10 mouse cellular contexts compared by ENCODE assay signal in the genomic region with DNA sequence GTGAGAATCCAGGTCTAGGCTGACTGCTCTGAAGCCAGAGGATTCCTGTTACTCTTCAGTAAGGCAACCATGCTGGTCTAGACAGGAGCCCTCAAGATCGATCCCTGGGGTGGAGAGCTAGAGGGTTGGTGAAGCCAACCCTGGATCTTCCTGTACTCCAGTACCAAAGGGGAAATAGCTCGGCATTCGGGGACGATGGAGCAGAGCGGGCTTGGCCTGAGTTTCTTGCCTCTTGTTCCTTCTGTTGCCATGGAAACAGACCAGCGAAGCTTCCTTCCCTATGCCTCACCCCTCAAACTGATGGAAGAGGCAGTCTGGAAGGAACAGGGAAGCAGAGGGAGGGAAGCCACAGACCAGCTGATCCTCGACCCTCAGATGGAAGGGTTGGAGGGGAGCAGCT. TPM values are rescaled to one million over a fixed set of nuclear protein-coding genes. Genes with fewer than 3 reads are reported as not detected.
DNase-seq lines count a peak whose midpoint lies in the region; ATAC-seq and TF ChIP-seq lines count a peak whose summit lies in the region.
"Had no signal": no experiment of that assay in that cellular context is flagged by ENCODE, and none has a peak within 500 bp of the region (broad histone marks: within the 10 kb centered on the region; RNA-seq: fewer than 3 reads in every experiment).

No protein-coding gene starts in this region.

- no peak overlapping the region for H3K4me2 ChIP-seq in lung, embryonic 14.5 days
- H3K4me2 ChIP-seq in forebrain, postnatal 0 days (ENCODE audit: low read depth), result peak overlapping the region; percentile 27; the same call in 1 of the 2 replicates
- H3K4me2 ChIP-seq: liver, embryonic 12.5 days had no signal

- TF ChIP-seq CTCF in lung, embryonic 14.5 days (IDR thresholded peaks at IDR 0.05; ENCODE audit: low read depth), result no peak
- TF ChIP-seq CTCF in forebrain, postnatal 0 days (IDR thresholded peaks at IDR 0.05; ENCODE audit: low read depth), result no peak
- TF ChIP-seq CTCF in kidney, adult 2 months (conservative IDR thresholded peaks at IDR 0.05; ENCODE audit: insufficient read depth, insufficient read length, low read depth, low read length), result no peak

- H3K9ac ChIP-seq in lung, embryonic 14.5 days, result no peak overlapping the region
- H3K9ac ChIP-seq in forebrain, postnatal 0 days, result peak overlapping the region; percentile 4; the same call in 1 of the 2 replicates
- H3K9ac ChIP-seq: liver, embryonic 12.5 days had no signal

- H3K27me3 ChIP-seq in lung, embryonic 14.5 days (ENCODE audit: insufficient read depth, low read length), result no peaks in the 10 kb centered on the region
- no peaks in the 10 kb centered on the region for H3K27me3 ChIP-seq in forebrain, postnatal 0 days (ENCODE audit: insufficient read depth, low read length)
- H3K27me3 ChIP-seq in kidney, adult 2 months (replicated peaks; ENCODE audit: control insufficient read depth, insufficient read depth, low read length), result no peaks in the 10 kb centered on the region

- no peak overlapping the region for H3K27ac ChIP-seq in lung, embryonic 14.5 days (ENCODE audit: low read depth)
- peak overlapping the region; percentile 73 for H3K27ac ChIP-seq in forebrain, postnatal 0 days (ENCODE audit: low read depth, low read length)
- H3K27ac ChIP-seq in kidney, adult 2 months (ENCODE audit: insufficient read depth, low read depth, low read length), result no peak overlapping the region
- H3K27ac ChIP-seq: liver, embryonic 12.5 days had no signal

- no peaks in the 10 kb centered on the region for H3K36me3 ChIP-seq in lung, embryonic 14.5 days (ENCODE audit: insufficient read depth)
- H3K36me3 ChIP-seq in forebrain, postnatal 0 days (ENCODE audit: insufficient read depth), result no peaks in the 10 kb centered on the region
- H3K36me3 ChIP-seq in kidney, adult 2 months (ENCODE audit: control insufficient read depth, insufficient read depth, low read length), result no peaks in the 10 kb centered on the region
- H3K36me3 ChIP-seq: liver, embryonic 12.5 days had no signal

- 29% methylated on average over 7 of the region's 7 CpGs for WGBS in lung, embryonic 14.5 days
- 15% methylated on average over 7 of the region's 7 CpGs for WGBS in forebrain, postnatal 0 days
- 31% methylated on average over 7 of the region's 7 CpGs for WGBS in kidney, adult 2 months

- DNase-seq in lung, embryonic 14.5 days, result peak; percentile 26
- no peak for DNase-seq in lung, postnatal 36 days
- peak; percentile 81 for DNase-seq in forebrain, postnatal 0 days
- DNase-seq in left cerebral cortex, postnatal 36 days (ENCODE audit: low spot score in 2 of 2), result peak; percentile 53 to 59
- peak; percentile 45 for DNase-seq in right cerebral cortex, postnatal 4 days
- DNase-seq in adrenal gland, postnatal 25 days, result no peak
- DNase-seq in kidney, adult 2 months, result no peak

- no peak for TF ChIP-seq POLR2A in kidney, adult 2 months (IDR thresholded peaks at IDR 0.05; ENCODE audit: low read depth, low read length)

- H3K4me3 ChIP-seq in lung, embryonic 14.5 days (ENCODE audit: low read depth, low read length), result no peak overlapping the region
- no peak overlapping the region for H3K4me3 ChIP-seq in forebrain, postnatal 0 days (ENCODE audit: low read depth, low read length)
- no peak overlapping the region for H3K4me3 ChIP-seq in kidney, adult 2 months (ENCODE audit: insufficient read depth, low read depth, low read length)
- H3K4me3 ChIP-seq: liver, embryonic 12.5 days had no signal

- intact Hi-C loops in left cerebral cortex, postnatal 36 days (cut with DNase I), result no loop called here

- H3K4me1 ChIP-seq in lung, embryonic 14.5 days (ENCODE audit: insufficient read depth), result no peaks in the 10 kb centered on the region
- H3K4me1 ChIP-seq in forebrain, postnatal 0 days (ENCODE audit: insufficient read depth), result peaks cover 21% of the 10 kb centered on the region; the same call in 1 of the 2 replicates
- no peaks in the 10 kb centered on the region for H3K4me1 ChIP-seq in kidney, adult 2 months (ENCODE audit: control insufficient read depth, insufficient read depth, low read length)
- H3K4me1 ChIP-seq: liver, embryonic 12.5 days had no signal

- ATAC-seq in lung, embryonic 14.5 days (ENCODE audit: insufficient read depth), result no peak
- peak; percentile 82 for ATAC-seq in forebrain, postnatal 0 days
- no peak for ATAC-seq in monocyte, adult 5-6 weeks (replicated peaks; ENCODE audit: insufficient number of reproducible peaks, low FRiP score, low TSS enrichment, poor library complexity, severe bottlenecking)
- ATAC-seq: intestine, embryonic 16.5 days; liver, embryonic 12.5 days had no signal

- H3K9me3 ChIP-seq in lung, embryonic 14.5 days (ENCODE audit: low read depth, low read length), result no peaks in the 10 kb centered on the region
- no peaks in the 10 kb centered on the region for H3K9me3 ChIP-seq in forebrain, postnatal 0 days (ENCODE audit: low read length)
- H3K9me3 ChIP-seq: liver, embryonic 12.5 days had no signal

RNA-seq across cellular contexts. Expression of gene Rasgef1a, which starts 8.3 kb away (rescaled TPM):
- 1.0 and 1.1 TPM in 2 replicates for polyA plus RNA-seq in lung, embryonic 14.5 days (2014; fragmentation: Nextera tagmentation; extraction: Ambion mirVana)
- 25.2 and 25.4 TPM in 2 replicates for total RNA-seq in forebrain, postnatal 0 days (2014; rRNA removed)
- polyA plus RNA-seq in forebrain, postnatal 0 days (2015; fragmentation: Nextera tagmentation; extraction: Ambion mirVana), result 9.1 and 13.1 TPM in 2 replicates
- 100 to 1,000 TPM; 208 to 212 TPM for total RNA-seq in left cerebral cortex, postnatal 36 days (2021)
- 1.0 to 4.4 TPM (median 1.7 TPM) in 3 replicates for total RNA-seq in monocyte, adult 5-6 weeks (2017)
- total RNA-seq in adrenal gland, postnatal 25 days (2021), result 0.15 TPM in 1 of 2 replicates, not detected in the other
- 0.36 and 0.52 TPM in 2 replicates for polyA plus RNA-seq in kidney, adult 2 months (2012; rRNA removed)
- polyA plus RNA-seq: liver, embryonic 12.5 days had no signal

Comparison
In these comparisons a context has a peak if more than half of its experiments do, and no peak if none do; other contexts are left out.
1. DNase-seq: peak in lung, embryonic 14.5 days (single experiment), forebrain, postnatal 0 days (single experiment), left cerebral cortex, postnatal 36 days (2 of 2) and right cerebral cortex, postnatal 4 days (single experiment); none in lung, postnatal 36 days (single experiment), adrenal gland, postnatal 25 days (single experiment) and kidney, adult 2 months (single experiment).